In the genomic region with DNA sequence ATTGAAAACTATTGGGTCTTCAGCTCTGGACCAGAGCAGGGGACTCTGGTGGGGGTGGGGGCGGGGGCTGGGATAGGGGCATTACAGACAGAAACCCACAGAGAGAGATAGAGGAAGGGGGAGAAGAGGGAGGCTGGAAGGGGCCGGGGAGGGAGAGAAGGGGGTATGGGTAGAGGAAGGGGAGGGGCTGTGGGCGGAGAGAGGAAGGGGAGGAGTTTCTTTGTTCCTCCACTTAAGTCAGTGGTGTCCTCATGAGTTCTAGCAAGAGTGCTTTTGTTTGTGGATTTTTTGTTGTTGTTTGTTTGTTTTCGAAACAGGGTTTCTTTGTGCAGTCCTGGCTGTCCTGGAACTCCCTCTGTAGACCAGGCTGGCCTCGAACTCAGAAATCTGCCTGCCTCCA, we compare ENCODE assay signal across 8 mouse cellular contexts. TPM values are rescaled to one million over a fixed set of nuclear protein-coding genes. Genes with fewer than 3 reads are reported as not detected.
DNase-seq lines count a peak whose midpoint lies in the region; ATAC-seq and TF ChIP-seq lines count a peak whose summit lies in the region.

No protein-coding gene starts in this region.

- no peaks in the 10 kb centered on the region for H3K9me3 ChIP-seq in forebrain, embryonic 13.5 days (replicated peaks)
- H3K9me3 ChIP-seq in neural tube, embryonic 12.5 days, result no peaks in the 10 kb centered on the region

- TF ChIP-seq POLR2A in liver, adult 2 months (IDR thresholded peaks at IDR 0.05; ENCODE audit: extremely low read depth, insufficient read depth, low read length), result no peak

- TF ChIP-seq CTCF in liver, adult 2 months (IDR thresholded peaks at IDR 0.05; ENCODE audit: low read depth, low read length), result no peak

- 52% methylated on average over 5 of the region's 5 CpGs for WGBS in forebrain, embryonic 13.5 days
- 36% methylated on average over 5 of the region's 5 CpGs for WGBS in liver, adult 2 months
- WGBS in neural tube, embryonic 12.5 days, result 57% methylated on average over 5 of the region's 5 CpGs

- H3K27ac ChIP-seq in forebrain, embryonic 13.5 days, result no peak overlapping the region
- no peak overlapping the region for H3K27ac ChIP-seq in liver, adult 2 months (replicated peaks; ENCODE audit: insufficient read depth, low read depth, low read length)
- H3K27ac ChIP-seq in neural tube, embryonic 12.5 days, result no peak overlapping the region

- no peaks in the 10 kb centered on the region for H3K36me3 ChIP-seq in forebrain, embryonic 13.5 days (ENCODE audit: poor library complexity, severe bottlenecking)
- H3K36me3 ChIP-seq in liver, adult 2 months (ENCODE audit: control insufficient read depth, insufficient read depth, low read length), result no peaks in the 10 kb centered on the region
- H3K36me3 ChIP-seq in neural tube, embryonic 12.5 days, result no peaks in the 10 kb centered on the region

- no peaks in the 10 kb centered on the region for H3K79me2 ChIP-seq in liver, adult 2 months (ENCODE audit: control insufficient read depth, insufficient read depth, low read length)

- no peak for ATAC-seq in forebrain, embryonic 13.5 days
- ATAC-seq in neural tube, embryonic 12.5 days (ENCODE audit: low FRiP score, low read depth), result peak; percentile 37; the same call in 1 of the 2 replicates

- H3K4me1 ChIP-seq in forebrain, embryonic 13.5 days, result no peaks in the 10 kb centered on the region
- H3K4me1 ChIP-seq in liver, adult 2 months (ENCODE audit: control insufficient read depth, insufficient read depth, low read length), result no peaks in the 10 kb centered on the region
- peaks cover 18% of the 10 kb centered on the region; the same call in 1 of the 2 replicates for H3K4me1 ChIP-seq in neural tube, embryonic 12.5 days

- peak overlapping the region; percentile 33 for H3K4me2 ChIP-seq in forebrain, embryonic 13.5 days
- H3K4me2 ChIP-seq in neural tube, embryonic 12.5 days (replicated peaks), result peak overlapping the region; percentile 49

- 0 out of 2 replicates have a peak overlapping the region, but pooled peaks have one; percentile 7 for H3K4me3 ChIP-seq in forebrain, embryonic 13.5 days
- H3K4me3 ChIP-seq in liver, adult 2 months (ENCODE audit: insufficient read depth, low read depth, low read length), result peak overlapping the region; percentile 34; the same call in 1 of the 2 replicates
- no peak overlapping the region for H3K4me3 ChIP-seq in neural tube, embryonic 12.5 days

- no peak overlapping the region for H3K9ac ChIP-seq in forebrain, embryonic 13.5 days
- peak overlapping the region; percentile 43 for H3K9ac ChIP-seq in liver, adult 2 months (ENCODE audit: low read depth, low read length)
- H3K9ac ChIP-seq in neural tube, embryonic 12.5 days, result no peak overlapping the region

- H3K27me3 ChIP-seq in forebrain, embryonic 13.5 days, result no peaks in the 10 kb centered on the region
- 0 out of 2 replicates have a peak, but pooled peaks cover 2% of the 10 kb centered on the region for H3K27me3 ChIP-seq in liver, adult 2 months (ENCODE audit: control insufficient read depth, insufficient read depth, low read length)
- H3K27me3 ChIP-seq in neural tube, embryonic 12.5 days (replicated peaks), result no peaks in the 10 kb centered on the region

- peak; percentile 24 for DNase-seq in kidney, postnatal 10 days
- no peak for DNase-seq in kidney, postnatal 14 days
- DNase-seq in liver, adult 2 months (ENCODE audit: extremely low read depth, low read depth, low spot score), result peak; percentile 24
- DNase-seq in cerebellum, postnatal 36 days, result no peak
- no peak for DNase-seq in cerebellum, adult 11 months
- no peak for DNase-seq in gastrocnemius, postnatal 25 days

RNA-seq across cellular contexts. Expression of gene Cldn14, which starts 35.1 kb away (rescaled TPM):
- polyA plus RNA-seq in forebrain, embryonic 13.5 days (2015; fragmentation: Nextera tagmentation; extraction: Ambion mirVana), result 0.39 TPM in 1 of 2 replicates, not detected in the other
- total RNA-seq in liver, adult 2 months (2014; rRNA removed), result 8.4 and 14.2 TPM in 2 replicates
- 37.4 and 39.5 TPM in 2 replicates for polyA plus RNA-seq in liver, adult 2 months (2012; rRNA removed)
- 0.37 and 0.56 TPM in 2 replicates for polyA plus RNA-seq in neural tube, embryonic 12.5 days (2016; fragmentation: Nextera tagmentation; extraction: Ambion mirVana)
- not detected for total RNA-seq in gastrocnemius, postnatal 25 days (2021)

Comparison
In these comparisons a context has a peak if more than half of its experiments do, and no peak if none do; other contexts are left out.
1. DNase-seq: peak in kidney, postnatal 10 days (single experiment) and liver, adult 2 months (single experiment); none in kidney, postnatal 14 days (single experiment), cerebellum, postnatal 36 days (0 of 2), cerebellum, adult 11 months (single experiment) and gastrocnemius, postnatal 25 days (single experiment).
2. RNA of gene Cldn14, which starts 35.1 kb away (polyA plus RNA-seq): 37.4 to 39.5 TPM in liver, adult 2 months; 0.37 to 0.56 TPM in neural tube, embryonic 12.5 days and 0.39 TPM in forebrain, embryonic 13.5 days; every median in the first group is over 10 times any median in the second.